In the genomic region with DNA sequence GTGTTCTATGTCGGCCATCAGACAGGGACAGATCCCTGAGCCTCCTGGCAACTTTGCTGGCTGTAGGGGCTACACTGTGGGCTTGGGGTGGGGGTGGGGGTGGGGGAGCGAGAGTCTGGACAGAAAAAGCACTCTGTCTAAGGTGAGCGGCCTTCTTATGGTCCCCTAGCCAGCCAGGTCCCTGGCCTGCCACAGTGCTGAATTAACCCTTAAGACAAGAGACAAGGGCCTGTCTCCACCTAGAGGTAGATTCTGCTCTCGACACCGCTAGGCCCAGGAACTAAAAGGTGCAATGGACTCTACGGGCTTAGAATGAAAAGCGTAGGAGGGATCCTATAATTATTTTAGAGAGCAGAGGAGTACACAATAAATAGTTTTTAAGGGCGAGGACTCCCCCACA, we compare ENCODE assay signal across 8 mouse cellular contexts. TPM values are rescaled to one million over a fixed set of nuclear protein-coding genes. Genes with fewer than 3 reads are reported as not detected.
DNase-seq lines count a peak whose midpoint lies in the region; ATAC-seq and TF ChIP-seq lines count a peak whose summit lies in the region.

No protein-coding gene starts in this region.

- no peak overlapping the region for H3K4me2 ChIP-seq in embryonic facial prominence, embryonic 12.5 days (replicated peaks)
- H3K4me2 ChIP-seq in hindbrain, postnatal 0 days (ENCODE audit: low read depth, low read length) = no peak overlapping the region
- no peak overlapping the region for H3K4me2 ChIP-seq in liver, embryonic 15.5 days

- no peaks in the 10 kb centered on the region for H3K79me3 ChIP-seq in C2C12 (ENCODE audit: low read depth)

- DNase-seq in adrenal gland, postnatal 10 days = peak; percentile 35
- DNase-seq in adrenal gland, adult 8-10 months = no peak
- peak; percentile 73 for DNase-seq in hindbrain, postnatal 0 days (ENCODE audit: low spot score)
- peak; percentile 64 for DNase-seq in retina, embryonic 14.5 days (ENCODE audit: low spot score)
- no peak for DNase-seq in right cerebral cortex, adult 2 months (ENCODE audit: low spot score in 2 of 2)

- no peaks in the 10 kb centered on the region for H3K79me2 ChIP-seq in C2C12 (ENCODE audit: control insufficient read depth, insufficient read depth)

- no peaks in the 10 kb centered on the region for H3K36me3 ChIP-seq in C2C12 (ENCODE audit: control insufficient read depth, insufficient read depth)
- H3K36me3 ChIP-seq in embryonic facial prominence, embryonic 12.5 days = no peaks in the 10 kb centered on the region
- H3K36me3 ChIP-seq in hindbrain, postnatal 0 days (ENCODE audit: insufficient read depth, low read length) = no peaks in the 10 kb centered on the region
- H3K36me3 ChIP-seq in liver, embryonic 15.5 days (replicated peaks) = no peaks in the 10 kb centered on the region

- H3ac ChIP-seq in C2C12 (ENCODE audit: control insufficient read depth, insufficient read length, low read depth) = no peak overlapping the region

- WGBS in embryonic facial prominence, embryonic 12.5 days = 23% methylated on average over 8 of the region's 8 CpGs
- WGBS in hindbrain, postnatal 0 days = 26% methylated on average over 8 of the region's 8 CpGs
- WGBS in liver, embryonic 15.5 days (ENCODE audit: insufficient replicate concordance) = 34% methylated on average over 8 of the region's 8 CpGs

- H3K4me1 ChIP-seq in embryonic facial prominence, embryonic 12.5 days = peaks cover 7% of the 10 kb centered on the region; the same call in 1 of the 2 replicates
- no peaks in the 10 kb centered on the region for H3K4me1 ChIP-seq in hindbrain, postnatal 0 days (ENCODE audit: insufficient read depth, low read length)
- H3K4me1 ChIP-seq in liver, embryonic 15.5 days (replicated peaks) = peaks cover 10% of the 10 kb centered on the region; the same call in 1 of the 2 replicates

- no peak overlapping the region for H3K27ac ChIP-seq in embryonic facial prominence, embryonic 12.5 days
- H3K27ac ChIP-seq in hindbrain, postnatal 0 days = no peak overlapping the region
- no peak overlapping the region; the same call in 1 of the 2 replicates for H3K27ac ChIP-seq in liver, embryonic 15.5 days (replicated peaks)

- no peak overlapping the region for H3K9ac ChIP-seq in embryonic facial prominence, embryonic 12.5 days
- H3K9ac ChIP-seq in hindbrain, postnatal 0 days (replicated peaks; ENCODE audit: low read length) = no peak overlapping the region
- no peak overlapping the region for H3K9ac ChIP-seq in liver, embryonic 15.5 days

- H3K9me3 ChIP-seq in embryonic facial prominence, embryonic 12.5 days = no peaks in the 10 kb centered on the region
- H3K9me3 ChIP-seq in hindbrain, postnatal 0 days (ENCODE audit: low read length) = no peaks in the 10 kb centered on the region
- H3K9me3 ChIP-seq in liver, embryonic 15.5 days (replicated peaks) = no peaks in the 10 kb centered on the region

- 0 out of 2 replicates have a peak, but pooled peaks have one; percentile 44 for ATAC-seq in embryonic facial prominence, embryonic 12.5 days (ENCODE audit: insufficient number of reproducible peaks, insufficient read depth, low FRiP score, low TSS enrichment)
- ATAC-seq in hindbrain, postnatal 0 days = peak; percentile 54; the same call in 1 of the 2 replicates
- ATAC-seq in liver, embryonic 15.5 days (ENCODE audit: insufficient read depth) = peak; percentile 74; the same call in 1 of the 2 replicates

- peak; percentile 34 for TF ChIP-seq CTCF in C2C12 (IDR thresholded peaks at IDR 0.05; ENCODE audit: control insufficient read depth, insufficient read depth, insufficient read length)
- TF ChIP-seq CTCF in hindbrain, postnatal 0 days (IDR thresholded peaks at IDR 0.05; ENCODE audit: low read depth) = peak; percentile 78

- H3K4me3 ChIP-seq in C2C12 (ENCODE audit: insufficient read depth, poor library complexity, severe bottlenecking) = no peak overlapping the region
- no peak overlapping the region for H3K4me3 ChIP-seq in embryonic facial prominence, embryonic 12.5 days
- no peak overlapping the region for H3K4me3 ChIP-seq in hindbrain, postnatal 0 days (ENCODE audit: low read length)
- H3K4me3 ChIP-seq in liver, embryonic 15.5 days (replicated peaks) = no peak overlapping the region

- no peaks in the 10 kb centered on the region for H3K27me3 ChIP-seq in C2C12 (ENCODE audit: control insufficient read depth, insufficient read depth, insufficient read length)
- H3K27me3 ChIP-seq in embryonic facial prominence, embryonic 12.5 days = no peaks in the 10 kb centered on the region
- H3K27me3 ChIP-seq in hindbrain, postnatal 0 days (ENCODE audit: insufficient read depth, low read length) = no peaks in the 10 kb centered on the region
- H3K27me3 ChIP-seq in liver, embryonic 15.5 days = no peaks in the 10 kb centered on the region

TF ChIP-seq in C2C12, 6 proteins besides CTCF, POLR2A, EP300 and RAD21:
- TF ChIP-seq MYOG (IDR thresholded peaks at IDR 0.05; ENCODE audit: control insufficient read depth, extremely low read depth, insufficient read length) = no peak

RNA-seq across cellular contexts. Expression of a gene that starts 19.7 kb away (rescaled TPM):
- 100 to 1,000 TPM; 154 to 227 TPM for total RNA-seq in adrenal gland, postnatal 10 days (2021)
- total RNA-seq in adrenal gland, adult 8-10 months (2022) = 100 to 1,000 TPM in 3 of 4 experiments, 10 to 100 TPM in 1; 88.1 to 240 (median 162) TPM
- polyA plus RNA-seq in C2C12 (2012; fragmentation: generic; extraction: Trizol) = 1.5 TPM
- 62.2 and 62.5 TPM in 2 replicates for polyA plus RNA-seq in embryonic facial prominence, embryonic 12.5 days (2016; fragmentation: Nextera tagmentation; extraction: Ambion mirVana)
- total RNA-seq in hindbrain, postnatal 0 days (2014; rRNA removed) = 68.6 and 74.4 TPM in 2 replicates
- polyA plus RNA-seq in hindbrain, postnatal 0 days (2015; fragmentation: Nextera tagmentation; extraction: Ambion mirVana) = 43.3 and 55.1 TPM in 2 replicates
- 291 and 294 TPM in 2 replicates for polyA plus RNA-seq in liver, embryonic 15.5 days (2015; fragmentation: Nextera tagmentation; extraction: Ambion mirVana)

Comparison
In these comparisons a context has a peak if more than half of its experiments do, and no peak if none do; other contexts are left out.
1. DNase-seq: peak in adrenal gland, postnatal 10 days (single experiment), hindbrain, postnatal 0 days (single experiment) and retina, embryonic 14.5 days (single experiment); none in adrenal gland, adult 8-10 months (single experiment) and right cerebral cortex, adult 2 months (0 of 2).
2. RNA of a gene that starts 19.7 kb away (polyA plus RNA-seq): 291 to 294 TPM in liver, embryonic 15.5 days, 62.2 to 62.5 TPM in embryonic facial prominence, embryonic 12.5 days and 43.3 to 55.1 TPM in hindbrain, postnatal 0 days; 1.5 TPM in C2C12 (single experiment); every median in the first group is over 10 times any median in the second.
3. Peak in every context shown above with its lines, with median percentiles within 50 percentile points of each other: ATAC-seq.